Mouse (Mus musculus) frontal cortex, postnatal 10 days (tissue): ENCODE results near the gene Slc4a1ap.
A peak's percentile ranks its signal among the peaks of the same experiment; 100 is the strongest.
"Not testable (repeated sequence)": the region's sequence is repeated elsewhere in the genome, so short reads cannot be mapped to it uniquely, and the experiment has no call there.

Experiments used
- DNase-seq, 2 experiments: peaks; one replicate each; pipeline ENCODE4 v3.0.0; 2022; ENCODE audit warnings: low spot score in 2 of 2, mixed read lengths in 1 of 2

The Slc4a1ap gene

GRCm38 (mm10) chr5:31566457-31566856 lies 39.7 kb downstream of the Slc4a1ap start:
- DNase-seq: no peak

DNA sequence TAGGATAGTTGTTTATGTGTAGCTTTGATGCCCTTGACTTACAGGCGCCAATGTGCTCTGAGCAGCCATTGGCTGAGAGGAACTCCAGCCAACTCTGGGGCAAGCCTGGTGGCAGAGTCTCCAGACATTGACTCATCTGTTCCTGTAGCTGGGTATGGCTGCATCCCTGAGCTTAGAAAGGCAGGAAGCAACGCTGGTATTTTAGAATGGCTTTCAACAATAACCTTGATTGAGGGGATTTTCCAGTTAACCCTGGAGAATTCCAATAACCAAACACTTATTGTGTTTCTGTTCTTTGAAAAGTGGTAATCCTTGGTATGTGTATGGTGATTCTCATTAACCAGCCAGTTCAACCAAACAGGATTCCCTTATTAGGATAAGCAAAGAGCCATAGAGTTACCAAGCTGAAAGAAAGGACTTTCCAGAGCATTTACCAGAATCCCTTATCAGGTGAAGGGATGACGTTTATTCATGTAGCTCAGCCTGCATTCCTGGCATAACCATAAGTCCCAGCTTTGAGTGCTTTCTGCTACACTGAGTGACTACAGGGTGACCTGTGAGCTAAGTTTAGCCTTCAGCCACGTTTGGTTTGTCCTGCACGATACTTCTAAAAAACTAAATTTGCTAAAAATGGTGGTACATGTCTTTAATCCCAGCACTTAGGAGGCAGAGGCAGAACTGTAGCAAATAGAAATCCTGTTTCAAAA lies 41.3 kb downstream of the Slc4a1ap start:
- DNase-seq: no peak

DNA sequence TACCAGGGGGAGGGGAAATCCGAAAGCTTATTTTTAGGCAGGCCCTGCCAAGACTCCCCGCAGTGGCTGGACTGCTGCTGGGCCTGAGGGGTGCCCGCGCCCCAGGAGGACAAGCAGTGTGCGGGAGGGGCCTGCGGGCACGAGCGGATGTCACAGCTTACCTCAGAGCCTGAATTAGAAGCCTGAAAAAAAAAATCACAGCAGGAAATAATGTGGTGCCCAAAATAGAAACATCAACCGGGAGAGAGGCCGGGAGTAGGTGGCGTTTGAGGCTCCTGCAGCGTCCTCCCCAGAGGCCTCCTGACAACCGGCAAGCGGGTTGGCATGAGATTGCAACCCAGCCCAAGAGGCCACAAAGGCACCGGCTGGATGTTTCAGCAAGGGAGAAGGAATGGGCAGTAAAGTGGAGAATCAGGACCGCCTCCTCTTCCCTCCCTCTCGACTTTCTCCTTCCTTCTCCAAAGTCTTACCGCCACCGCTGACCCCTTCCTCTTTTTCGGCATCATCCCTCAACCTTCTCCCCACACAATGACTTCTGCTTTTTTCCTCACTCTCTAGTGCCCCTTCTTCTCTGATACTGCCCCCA lies 44.3 kb downstream of the Slc4a1ap start:
- peak; percentile 30 to 41 for DNase-seq

DNA sequence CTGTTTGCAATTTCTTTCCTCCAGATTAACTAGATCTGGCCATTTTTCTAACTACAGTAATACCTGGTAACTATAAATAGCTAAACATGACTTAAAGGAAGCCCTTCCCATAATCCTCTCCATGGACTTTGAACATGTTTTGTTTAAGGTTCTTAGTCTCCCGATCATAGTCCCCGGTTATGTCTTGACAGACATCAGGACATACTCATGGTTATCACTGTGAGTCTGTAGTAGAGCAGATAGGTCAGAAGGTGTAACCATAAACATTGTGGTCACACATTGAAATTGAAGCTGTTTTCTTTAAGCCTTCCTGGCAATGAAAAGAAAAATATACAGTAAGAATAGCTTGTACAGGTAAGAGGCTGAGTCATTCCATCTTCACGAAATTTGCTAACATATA lies 46.9 kb downstream of the Slc4a1ap start:
- no peak for DNase-seq

DNA sequence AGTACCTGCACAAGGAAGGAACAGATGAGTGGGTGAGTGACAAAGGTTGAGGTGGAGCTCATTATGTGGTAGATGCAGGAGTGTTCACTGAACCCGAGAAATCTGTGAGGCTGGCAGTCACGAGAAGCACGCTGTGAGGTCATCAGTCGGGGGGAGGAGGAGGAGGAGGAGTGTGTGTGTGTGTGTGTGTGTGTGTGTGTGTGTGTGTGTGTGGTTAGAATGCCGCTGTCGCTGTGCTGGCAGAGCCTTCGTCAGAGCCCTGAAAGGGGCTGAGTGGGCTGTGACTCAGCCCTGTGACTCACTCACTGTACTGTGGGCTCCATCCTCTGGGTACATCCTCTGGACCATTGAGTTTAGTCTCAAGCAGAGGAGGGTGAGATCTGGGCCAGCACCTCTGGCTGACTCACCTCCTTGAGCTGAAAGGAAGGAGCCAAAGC lies 49.8 kb downstream of the Slc4a1ap start:
- DNase-seq: no peak

DNA sequence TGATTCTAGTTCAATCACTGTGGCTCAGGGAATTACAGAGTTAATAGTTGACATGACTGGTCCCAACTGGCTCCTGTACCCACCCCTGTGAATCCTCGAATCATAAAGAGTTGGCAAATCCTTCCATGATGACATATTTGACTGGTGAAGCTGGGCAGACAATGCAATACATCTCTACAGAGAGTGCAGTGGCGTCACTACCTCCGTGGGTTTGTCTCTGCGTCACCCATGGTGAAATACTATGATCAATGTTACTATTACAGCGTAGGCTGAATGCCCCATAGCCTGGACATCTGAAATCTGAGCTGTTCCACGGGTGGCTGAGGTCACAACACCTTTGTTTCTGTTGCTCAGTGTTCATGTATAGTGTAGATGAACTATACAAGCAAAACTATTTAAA lies 54.5 kb downstream of the Slc4a1ap start:
- DNase-seq: no peak

- DNase-seq: no peak
Measured at GRCm38 (mm10) chr5:31581932-31582331, 55.1 kb downstream of the Slc4a1ap start.

GRCm38 (mm10) chr5:31583261-31583660 lies 56.5 kb downstream of the Slc4a1ap start:
- no peak for DNase-seq

DNA sequence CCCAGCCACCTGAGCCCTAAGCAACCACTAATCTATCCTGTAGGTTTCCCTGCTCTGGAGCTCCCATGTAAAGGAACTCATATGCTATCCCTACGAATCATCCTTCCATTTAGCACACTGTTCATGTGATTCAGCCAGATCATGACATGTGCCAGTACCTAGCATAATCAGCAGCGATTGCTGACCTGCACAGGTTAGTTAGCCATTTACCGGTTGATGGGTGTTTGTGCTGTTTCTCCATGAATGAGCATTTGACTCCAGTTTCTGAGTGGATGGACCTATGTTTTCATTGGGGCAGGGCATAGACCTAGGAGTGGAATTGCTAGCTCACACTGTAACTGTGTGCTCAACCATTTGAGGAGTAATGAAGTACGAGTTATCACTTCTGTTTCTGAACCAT lies 58.7 kb downstream of the Slc4a1ap start:
- DNase-seq: no peak

DNA sequence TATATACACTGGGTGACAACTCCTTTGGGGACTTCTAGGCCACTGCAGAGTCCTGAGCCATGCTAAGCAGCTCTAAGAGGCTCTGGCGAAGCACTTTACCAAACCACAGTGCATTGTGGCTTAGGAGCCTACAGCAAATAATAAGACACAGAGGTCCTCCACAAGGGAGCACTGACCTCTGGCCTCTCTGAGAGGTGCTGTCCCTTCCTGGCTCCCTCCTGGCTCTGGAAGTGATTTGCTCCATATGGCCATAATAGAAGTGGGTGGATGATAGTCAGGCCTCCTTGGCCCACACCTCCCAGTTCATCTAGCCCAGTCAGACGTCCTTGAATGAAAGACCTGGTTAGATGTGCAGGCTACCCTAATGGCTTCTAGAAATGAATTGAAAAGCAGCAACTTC lies 61.2 kb downstream of the Slc4a1ap start:
- DNase-seq: no peak

GRCm38 (mm10) chr5:31588672-31589071 lies 61.9 kb downstream of the Slc4a1ap start:
- DNase-seq: not testable (repeated sequence)

DNA sequence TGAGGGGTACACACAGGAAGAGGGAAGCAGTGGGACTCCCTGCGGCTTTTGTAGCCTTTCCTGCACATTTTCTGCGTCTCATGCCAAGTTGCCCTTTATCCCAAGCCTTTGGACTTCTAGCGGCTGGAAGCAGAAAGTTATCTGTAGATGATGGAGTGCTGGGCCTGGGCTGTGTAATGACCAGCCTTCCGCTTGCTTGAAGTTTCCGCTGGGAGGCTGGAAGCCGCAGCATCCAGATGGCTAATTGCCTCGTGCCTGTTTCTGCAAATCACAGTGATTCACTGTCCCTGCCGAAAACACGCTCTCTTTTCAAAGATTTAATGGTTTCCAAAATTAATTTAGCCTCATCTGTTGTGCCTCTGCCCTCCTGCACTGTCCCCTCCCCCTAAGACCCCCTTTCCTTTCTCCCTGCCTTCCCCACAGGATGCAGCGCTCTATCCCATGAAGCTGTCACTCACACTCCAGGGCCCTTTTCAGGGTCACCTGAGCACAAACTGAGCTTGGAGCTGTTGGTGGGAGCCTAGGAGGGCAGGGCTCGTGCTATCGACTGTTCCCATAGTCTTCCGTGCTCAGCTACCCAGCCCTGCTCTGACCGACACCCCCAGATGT lies 63.0 kb downstream of the Slc4a1ap start:
- DNase-seq: no peak

DNA sequence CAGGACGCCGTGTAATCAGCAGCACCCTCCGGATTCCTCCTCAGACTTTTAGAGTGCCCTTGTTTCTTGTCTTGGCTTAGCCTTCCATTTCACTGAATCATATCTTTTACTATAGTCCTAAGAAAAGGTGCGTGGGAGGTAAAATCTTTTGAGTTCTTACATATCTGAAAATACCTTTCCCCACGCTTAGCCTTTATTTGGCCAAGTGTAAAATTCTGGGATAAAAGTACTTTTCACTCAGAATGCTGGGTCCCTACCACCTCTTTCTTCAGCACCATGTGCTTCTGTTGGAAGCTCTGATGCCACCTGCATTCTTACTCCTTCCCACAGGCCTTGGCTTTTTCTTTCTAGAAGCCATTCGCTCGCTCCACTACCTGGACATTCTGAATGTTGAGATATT lies 64.3 kb downstream of the Slc4a1ap start:
- no peak for DNase-seq

- DNase-seq: no peak
Measured at GRCm38 (mm10) chr5:31595868-31596267, 69.1 kb downstream of the Slc4a1ap start.

GRCm38 (mm10) chr5:31596481-31597429 lies 70.0 kb downstream of the Slc4a1ap start, which contains the start of gene Mrpl33:
TSS of gene Mrpl33 (plus strand) at chr5:31596935.
- no peak for DNase-seq

DNA sequence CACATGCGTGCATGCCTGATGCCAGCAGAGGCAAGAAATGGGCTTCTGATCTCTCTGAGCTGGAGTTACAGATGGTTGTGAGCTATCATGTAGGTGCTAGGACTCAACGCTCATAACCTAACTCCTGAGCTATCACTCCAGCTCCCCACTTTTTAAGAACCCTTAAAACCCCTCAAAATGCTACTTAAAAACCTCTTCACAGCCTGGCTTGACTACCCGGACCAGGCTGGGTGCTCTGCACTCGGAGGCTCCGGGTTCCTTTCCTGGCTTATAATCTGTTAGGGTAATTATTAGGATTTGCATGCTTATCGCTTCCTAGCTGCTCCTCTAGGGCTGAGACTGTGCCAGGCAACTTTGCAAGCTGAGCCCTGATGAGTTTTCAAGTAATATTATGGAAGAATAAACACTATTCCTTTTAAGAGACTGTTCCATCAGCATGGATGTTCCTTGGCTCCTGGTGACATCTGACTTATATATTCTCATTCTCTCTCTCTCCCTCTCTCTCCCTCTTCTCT lies 70.7 kb downstream of the Slc4a1ap start:
- no peak for DNase-seq

GRCm38 (mm10) chr5:31598121-31598520 lies 71.3 kb downstream of the Slc4a1ap start:
- no peak for DNase-seq

DNA sequence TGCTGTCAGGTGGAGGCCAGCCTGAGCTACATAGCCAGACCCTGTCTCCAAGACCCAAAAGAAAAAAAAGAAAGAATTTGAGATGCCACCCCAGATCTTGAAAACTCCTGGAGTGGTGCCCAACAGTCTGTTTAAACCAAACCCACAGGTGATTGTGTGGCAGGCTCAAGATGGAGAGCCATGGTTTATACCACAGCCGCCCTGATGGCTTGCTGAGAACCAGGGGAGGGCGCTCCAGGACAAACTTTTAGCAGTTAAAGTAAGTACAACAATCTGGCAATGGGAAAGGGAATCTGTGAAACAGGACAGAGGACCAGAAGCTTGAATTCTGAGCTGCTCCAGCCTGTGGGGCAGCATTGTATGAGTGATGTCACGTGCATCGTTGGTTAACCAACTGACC lies 71.8 kb downstream of the Slc4a1ap start:
- no peak for DNase-seq

DNA sequence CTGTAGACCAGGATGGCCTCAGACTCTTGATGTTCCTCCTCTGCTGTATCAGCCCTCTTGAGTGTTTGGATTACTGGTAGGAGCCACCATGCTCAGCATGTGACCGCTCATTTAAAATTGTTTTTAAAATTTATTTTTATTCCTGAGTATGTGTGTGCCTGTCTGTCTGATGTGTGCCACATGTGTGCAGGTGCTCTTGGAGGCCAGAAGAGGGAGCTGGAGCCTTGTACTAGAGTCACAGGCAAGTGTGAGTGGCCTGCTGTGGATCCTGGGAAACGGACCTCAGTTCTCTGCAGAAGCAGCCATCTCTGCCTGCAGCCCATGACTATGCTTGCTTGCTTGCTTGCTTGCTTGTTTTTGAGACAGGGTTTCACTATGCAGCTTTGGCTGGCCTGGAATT lies 72.4 kb downstream of the Slc4a1ap start:
- DNase-seq: no peak

DNA sequence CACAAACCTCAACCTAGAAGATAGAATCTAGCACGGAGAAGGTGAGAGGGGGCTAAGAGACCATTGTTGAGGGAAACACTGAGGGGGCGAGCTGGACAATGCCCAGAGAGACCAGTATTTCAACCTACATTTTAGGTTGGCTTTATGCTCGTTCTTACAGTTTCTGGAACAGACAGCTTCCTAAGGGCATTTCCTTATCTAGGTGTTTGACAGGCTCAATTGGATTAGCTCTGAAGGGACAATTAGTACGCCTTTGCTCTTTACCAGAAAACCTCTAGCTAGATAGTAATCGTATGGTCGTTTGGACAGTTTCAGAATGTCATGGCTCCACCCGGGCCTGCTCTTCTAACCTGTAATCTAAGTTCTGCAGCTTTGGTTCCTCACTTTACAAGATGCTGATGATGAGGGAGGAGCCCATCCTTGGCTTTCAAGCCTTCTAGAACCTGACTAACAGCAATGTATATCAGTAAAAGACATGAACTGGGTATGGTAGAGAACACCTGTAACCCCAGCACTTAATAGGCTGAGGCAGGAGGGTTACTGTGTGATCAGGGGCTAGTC lies 74.4 kb downstream of the Slc4a1ap start:
- no peak for DNase-seq

DNA sequence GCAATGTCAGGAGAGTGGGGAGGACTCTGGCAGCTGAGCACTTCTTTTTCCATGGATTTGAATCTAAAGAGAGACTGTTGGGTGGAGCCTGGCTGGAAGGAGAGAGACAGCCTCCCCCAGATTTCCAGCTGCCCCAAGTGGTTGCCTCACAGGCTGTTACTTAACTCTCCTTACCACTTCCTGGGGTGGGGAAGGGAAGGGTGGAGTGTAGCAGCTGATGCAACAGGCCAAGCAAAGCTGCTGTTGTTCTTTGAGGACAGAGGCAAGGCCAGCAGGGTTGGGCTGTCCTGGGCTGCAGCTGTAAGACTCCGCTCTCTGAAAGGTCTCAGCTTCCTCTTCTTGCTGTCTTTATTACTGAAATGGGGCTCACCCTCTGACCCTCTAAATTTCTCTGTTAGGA lies 75.6 kb downstream of the Slc4a1ap start:
- DNase-seq: peak in 1 of 2 experiments; percentile 16
